Mouse (Mus musculus): Measurements from ENCODE around the gene Tlr2. TPM values are rescaled to one million over a fixed set of nuclear protein-coding genes. Genes with fewer than 3 reads are reported as not detected.
"Not testable (repeated sequence)": the region's sequence is repeated elsewhere in the genome, so short reads cannot be mapped to it uniquely, and the experiment has no call there.

The Tlr2 gene
- total and polyA plus RNA-seq, 2 experiments from 2014 or later = 1.4 to 3.1 TPM

GRCm38 (mm10) chr3:83871559-83871958 lies 30.0 kb upstream of the Tlr2 start:
- not testable (repeated sequence) for H3K4me3 ChIP-seq (ENCODE audit: low read depth, low read length); H3K9ac ChIP-seq (replicated peaks; ENCODE audit: low read depth, low read length); H3K27me3 ChIP-seq (ENCODE audit: control insufficient read depth, insufficient read depth, low read length); H3K27ac ChIP-seq (ENCODE audit: low read depth); H3K4me1 ChIP-seq (ENCODE audit: control insufficient read depth, insufficient read depth); H3K4me2 ChIP-seq (ENCODE audit: low read depth, low read length); H3K36me3 ChIP-seq (replicated peaks; ENCODE audit: control insufficient read depth, insufficient read depth, low read length); DNase-seq (ENCODE audit: low spot score); H3K9me3 ChIP-seq (replicated peaks; ENCODE audit: control insufficient read depth, low read length); ATAC-seq (ENCODE audit: insufficient read depth, low read depth)
- WGBS = 87% methylated on average over 7 of the region's 7 CpGs

GRCm38 (mm10) chr3:83869776-83870175 lies 28.2 kb upstream of the Tlr2 start:
- no peaks in the 10 kb centered on the region for H3K9me3 ChIP-seq (replicated peaks; ENCODE audit: control insufficient read depth, low read length)
- H3K27me3 ChIP-seq (ENCODE audit: control insufficient read depth, insufficient read depth, low read length) = no peaks in the 10 kb centered on the region
- H3K9ac ChIP-seq (replicated peaks; ENCODE audit: low read depth, low read length) = no peak overlapping the region
- no peak for ATAC-seq (ENCODE audit: insufficient read depth, low read depth)
- DNase-seq (ENCODE audit: low spot score) = no peak
- no peak for TF ChIP-seq EP300 (IDR thresholded peaks at IDR 0.05; ENCODE audit: low read depth)
- no peaks in the 10 kb centered on the region for H3K4me1 ChIP-seq (ENCODE audit: control insufficient read depth, insufficient read depth)
- H3K4me3 ChIP-seq (ENCODE audit: low read depth, low read length) = no peak overlapping the region
- no peak overlapping the region for H3K27ac ChIP-seq (ENCODE audit: low read depth)
- 88% methylated on average over 2 of the region's 2 CpGs for WGBS
- H3K36me3 ChIP-seq (replicated peaks; ENCODE audit: control insufficient read depth, insufficient read depth, low read length) = no peaks in the 10 kb centered on the region
- H3K4me2 ChIP-seq (ENCODE audit: low read depth, low read length) = no peak overlapping the region

- not testable (repeated sequence) for H3K9ac ChIP-seq (replicated peaks; ENCODE audit: low read depth, low read length); ATAC-seq (ENCODE audit: insufficient read depth, low read depth); DNase-seq (ENCODE audit: low spot score); H3K36me3 ChIP-seq (replicated peaks; ENCODE audit: control insufficient read depth, insufficient read depth, low read length); H3K9me3 ChIP-seq (replicated peaks; ENCODE audit: control insufficient read depth, low read length); H3K4me3 ChIP-seq (ENCODE audit: low read depth, low read length); H3K27me3 ChIP-seq (ENCODE audit: control insufficient read depth, insufficient read depth, low read length); H3K4me1 ChIP-seq (ENCODE audit: control insufficient read depth, insufficient read depth); H3K4me2 ChIP-seq (ENCODE audit: low read depth, low read length); H3K27ac ChIP-seq (ENCODE audit: low read depth)
Measured at GRCm38 (mm10) chr3:83867026-83867425, 25.5 kb upstream of the Tlr2 start.

GRCm38 (mm10) chr3:83865216-83865615 lies 23.6 kb upstream of the Tlr2 start:
- no peaks in the 10 kb centered on the region for H3K36me3 ChIP-seq (replicated peaks; ENCODE audit: control insufficient read depth, insufficient read depth, low read length)
- no peak overlapping the region for H3K27ac ChIP-seq (ENCODE audit: low read depth)
- H3K27me3 ChIP-seq (ENCODE audit: control insufficient read depth, insufficient read depth, low read length) = no peaks in the 10 kb centered on the region
- H3K9ac ChIP-seq (replicated peaks; ENCODE audit: low read depth, low read length) = no peak overlapping the region
- no peak overlapping the region for H3K4me2 ChIP-seq (ENCODE audit: low read depth, low read length)
- DNase-seq (ENCODE audit: low spot score) (no peak), ATAC-seq (ENCODE audit: insufficient read depth, low read depth) (no peak)
- H3K4me1 ChIP-seq (ENCODE audit: control insufficient read depth, insufficient read depth) = peaks cover 9% of the 10 kb centered on the region
- H3K9me3 ChIP-seq (replicated peaks; ENCODE audit: control insufficient read depth, low read length) = no peaks in the 10 kb centered on the region
- H3K4me3 ChIP-seq (ENCODE audit: low read depth, low read length) = no peak overlapping the region
- TF ChIP-seq EP300 (IDR thresholded peaks at IDR 0.05; ENCODE audit: low read depth) = no peak
- 78% methylated on average over 2 of the region's 2 CpGs for WGBS

- H3K9me3 ChIP-seq (replicated peaks; ENCODE audit: control insufficient read depth, low read length) = no peaks in the 10 kb centered on the region
- no peaks in the 10 kb centered on the region for H3K36me3 ChIP-seq (replicated peaks; ENCODE audit: control insufficient read depth, insufficient read depth, low read length)
- H3K27ac ChIP-seq (ENCODE audit: low read depth) = no peak overlapping the region
- ATAC-seq (ENCODE audit: insufficient read depth, low read depth) (no peak), DNase-seq (ENCODE audit: low spot score) (no peak)
- 87% methylated on average over 9 of the region's 9 CpGs for WGBS
- no peak for TF ChIP-seq CTCF (IDR thresholded peaks at IDR 0.05; ENCODE audit: low read depth)
- no peak for TF ChIP-seq EP300 (IDR thresholded peaks at IDR 0.05; ENCODE audit: low read depth)
- no peak overlapping the region for H3K9ac ChIP-seq (replicated peaks; ENCODE audit: low read depth, low read length)
- peaks cover 9% of the 10 kb centered on the region for H3K4me1 ChIP-seq (ENCODE audit: control insufficient read depth, insufficient read depth)
- no peaks in the 10 kb centered on the region for H3K27me3 ChIP-seq (ENCODE audit: control insufficient read depth, insufficient read depth, low read length)
- H3K4me2 ChIP-seq (ENCODE audit: low read depth, low read length) = no peak overlapping the region
- no peak overlapping the region for H3K4me3 ChIP-seq (ENCODE audit: low read depth, low read length)
Measured at GRCm38 (mm10) chr3:83864064-83864548, 22.5 kb upstream of the Tlr2 start.

GRCm38 (mm10) chr3:83862956-83863355 lies 21.4 kb upstream of the Tlr2 start:
- Histone ChIP-seq H3K4me2 (ENCODE audit: low read depth, low read length) (peak overlapping the region; percentile 47), H3K27ac (ENCODE audit: low read depth) (peak overlapping the region; percentile 84), H3K9ac (replicated peaks; ENCODE audit: low read depth, low read length) (no peak overlapping the region; the same call in 1 of the 2 replicates), H3K4me3 (ENCODE audit: low read depth, low read length) (peak overlapping the region; percentile 8), H3K36me3 (replicated peaks; ENCODE audit: control insufficient read depth, insufficient read depth, low read length) (no peaks in the 10 kb centered on the region), H3K4me1 (ENCODE audit: control insufficient read depth, insufficient read depth) (peaks cover 9% of the 10 kb centered on the region), H3K27me3 (ENCODE audit: control insufficient read depth, insufficient read depth, low read length) (no peaks in the 10 kb centered on the region), H3K9me3 (replicated peaks; ENCODE audit: control insufficient read depth, low read length) (no peaks in the 10 kb centered on the region)
- DNase-seq (ENCODE audit: low spot score) (peak; percentile 85), ATAC-seq (ENCODE audit: insufficient read depth, low read depth) (peak; percentile 91)
- TF ChIP-seq CTCF (IDR thresholded peaks at IDR 0.05; ENCODE audit: low read depth) (no peak), EP300 (IDR thresholded peaks at IDR 0.05; ENCODE audit: low read depth) (no peak)
- WGBS = 0% methylated on average over 1 of the region's 1 CpGs

Data from heart, postnatal 0 days (tissue).